Mouse (Mus musculus) small intestine, adult 2 months (tissue): Measurements from ENCODE around the gene Col5a2.

Experiments
- CTCF ChIP-seq: fragments of 200-500 bp; IDR thresholded peaks from 2 replicates; pipeline ENCODE4 v1.5.1; 2012; ENCODE audit warnings: low read depth, mild to moderate bottlenecking, control low read depth, inconsistent platforms, low read length, moderate library complexity, mixed read lengths; ENCODE audit not compliant: insufficient replicate concordance, insufficient read length; ENCODE audit errors: extremely low read depth
- POLR2A ChIP-seq: fragments of 200-500 bp; IDR thresholded peaks from 2 replicates; pipeline ENCODE4 v1.6.1; 2012; ENCODE audit warnings: low read depth, mild to moderate bottlenecking, control low read depth, inconsistent platforms, low read length, moderate library complexity

DNA sequence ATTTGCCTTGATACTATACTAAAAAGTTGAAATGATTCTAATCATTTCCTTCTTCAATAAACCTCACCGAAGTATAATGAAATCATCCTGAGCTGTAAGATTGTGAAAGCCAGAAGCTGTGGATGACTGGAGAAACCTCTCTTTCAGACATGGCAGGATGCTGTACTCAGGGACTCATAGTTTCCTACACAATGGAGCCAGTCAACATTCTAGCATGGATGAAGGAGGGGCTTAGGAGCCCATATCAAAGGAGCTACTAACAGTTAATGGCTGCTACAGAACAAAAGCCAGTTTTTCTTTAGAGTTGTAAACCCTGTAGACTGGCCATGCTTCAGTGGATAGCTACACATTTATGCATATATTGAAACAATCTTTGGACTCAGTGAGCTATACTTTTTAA, 12.6 kb downstream of the Col5a2 start:
- TF ChIP-seq POLR2A (no peak), CTCF (no peak)
